Mouse (Mus musculus) thymus, adult 2 months (tissue): ENCODE results near the gene Clec2l.

Source experiments
- CTCF ChIP-seq: fragments of 200-500 bp; IDR thresholded peaks from 2 replicates; pipeline ENCODE4 v1.5.1; 2012; ENCODE audit warnings: mild to moderate bottlenecking, control low read depth, low read length, moderate library complexity, borderline replicate concordance; ENCODE audit not compliant: control insufficient read depth, poor library complexity, insufficient read depth; ENCODE audit errors: extremely low read depth
- POLR2A ChIP-seq: fragments of 200-500 bp; IDR thresholded peaks from 2 replicates; pipeline ENCODE4 v1.6.1; 2012; ENCODE audit warnings: mild to moderate bottlenecking, low read length, control low read depth, moderate library complexity; ENCODE audit not compliant: control insufficient read depth, poor library complexity, insufficient read depth; ENCODE audit errors: extremely low read depth

DNA sequence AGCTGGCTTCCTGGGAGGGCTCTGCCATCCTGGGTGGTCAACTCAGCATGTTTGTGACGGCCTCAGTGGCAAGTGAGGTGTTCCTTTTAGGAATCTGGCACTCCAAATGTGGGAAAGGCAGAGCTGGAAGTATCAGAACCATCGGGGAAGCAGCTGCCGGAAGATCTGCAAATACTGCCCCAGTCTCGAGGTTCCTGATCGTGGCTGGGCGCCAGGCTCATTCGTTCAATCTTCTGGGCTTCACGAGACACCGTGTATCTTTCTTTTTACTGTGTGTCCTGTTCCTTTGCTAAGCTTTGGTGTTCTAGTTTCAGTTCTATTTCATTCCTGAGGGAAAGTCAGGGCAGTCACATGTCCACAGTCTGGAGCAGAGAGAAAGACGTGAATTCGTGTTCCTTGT lies 22.5 kb upstream of the Clec2l start:
- no peak for TF ChIP-seq POLR2A
- TF ChIP-seq CTCF, result no peak
